Mouse (Mus musculus) forebrain, embryonic 15.5 days (tissue): Measurements from ENCODE around the gene Alcam. TPM values are rescaled to one million over a fixed set of nuclear protein-coding genes. Genes with fewer than 3 reads are reported as not detected.

Source experiments
- ATAC-seq: fragments of 200-750 bp; cut with Nextera tagmentation; replicated peaks from 2 replicates; pipeline ENCODE4 v1.8.0; 2017; ENCODE audit warnings: mild to moderate bottlenecking, moderate TSS enrichment, moderate library complexity
- H3K27ac ChIP-seq: fragments of 300-500 bp; sonication (generic); replicated peaks from 2 replicates; pipeline ENCODE4 v1.5.1; 2015; ENCODE audit warnings: mild to moderate bottlenecking, inconsistent platforms
- H3K27me3 ChIP-seq: fragments of 300-500 bp; sonication (generic); 2 replicates; pipeline ENCODE4 v1.6.1; 2015; ENCODE audit warnings: inconsistent platforms
- H3K36me3 ChIP-seq: fragments of 300-500 bp; sonication (generic); 2 replicates; pipeline ENCODE4 v1.6.1; 2015; ENCODE audit warnings: mild to moderate bottlenecking, inconsistent platforms
- H3K4me1 ChIP-seq: fragments of 300-500 bp; sonication (generic); 2 replicates; pipeline ENCODE4 v1.6.1; 2015; ENCODE audit warnings: inconsistent platforms
- H3K4me2 ChIP-seq: fragments of 300-500 bp; sonication (generic); replicated peaks from 2 replicates; pipeline ENCODE4 v1.6.1; 2015; ENCODE audit warnings: mild to moderate bottlenecking, inconsistent platforms
- H3K4me3 ChIP-seq: fragments of 300-500 bp; sonication (generic); 2 replicates; pipeline ENCODE4 v1.5.1; 2015; ENCODE audit warnings: mild to moderate bottlenecking, inconsistent platforms
- H3K9ac ChIP-seq: fragments of 300-500 bp; sonication (generic); replicated peaks from 2 replicates; pipeline ENCODE4 v1.6.1; 2015; ENCODE audit warnings: mild to moderate bottlenecking, inconsistent platforms
- H3K9me3 ChIP-seq: fragments of 300-500 bp; sonication (generic); 2 replicates; pipeline ENCODE4 v1.6.1; 2016; ENCODE audit warnings: inconsistent platforms
- WGBS: fragments of 180-500 bp; shearing (Covaris S2); methylation state at CpG from one replicate; pipeline ENCODE4 v1.1.7; 2015; ENCODE audit warnings: mixed read lengths; 5-methylcytosine and 5-hydroxymethylcytosine counted together
- polyA plus RNA-seq: library from polyadenylated mRNA; unstranded; fragments of >200 nt; fragmentation: Nextera tagmentation; extraction: Ambion mirVana; gene quantifications from 2 replicates; pipeline ENCODE4 v1.2.1, GENCODE M21; 2015

Alcam gene
- polyA plus RNA-seq, 1 experiment from 2014 or later = 22.5 TPM

GRCm38 (mm10) chr16:52399112-52399511 lies 54.8 kb downstream of the Alcam start:
- Histone ChIP-seq H3K36me3 (no peaks in the 10 kb centered on the region), H3K4me1 (no peaks in the 10 kb centered on the region), H3K4me2 (no peak overlapping the region), H3K4me3 (no peak overlapping the region), H3K27ac (no peak overlapping the region), H3K9me3 (no peaks in the 10 kb centered on the region), H3K27me3 (no peaks in the 10 kb centered on the region), H3K9ac (no peak overlapping the region)
- 84% methylated on average over 3 of the region's 3 CpGs for WGBS
- no peak for ATAC-seq

- H3K27me3 ChIP-seq = no peaks in the 10 kb centered on the region
- H3K4me2 ChIP-seq = no peak overlapping the region
- H3K9ac ChIP-seq = no peak overlapping the region
- peak; percentile 81 for ATAC-seq
- H3K27ac ChIP-seq = no peak overlapping the region
- no peaks in the 10 kb centered on the region for H3K9me3 ChIP-seq
- no peak overlapping the region for H3K4me3 ChIP-seq
- peaks cover 16% of the 10 kb centered on the region for H3K4me1 ChIP-seq
- no peaks in the 10 kb centered on the region for H3K36me3 ChIP-seq
- 14% methylated on average over 5 of the region's 5 CpGs for WGBS
These were observed 67.0 kb downstream of the Alcam start for GRCm38 (mm10) chr16:52386781-52387300.

- H3K4me2 ChIP-seq = no peak overlapping the region
- ATAC-seq = no peak
- H3K27me3 ChIP-seq = no peaks in the 10 kb centered on the region
- no peaks in the 10 kb centered on the region for H3K36me3 ChIP-seq
- H3K4me1 ChIP-seq = peaks cover 16% of the 10 kb centered on the region
- 49% methylated on average over 13 of the region's 13 CpGs for WGBS
- no peaks in the 10 kb centered on the region; the same call in 1 of the 2 replicates for H3K9me3 ChIP-seq
- no peak overlapping the region for H3K27ac ChIP-seq
- H3K4me3 ChIP-seq = no peak overlapping the region
- H3K9ac ChIP-seq = no peak overlapping the region
These were observed 70.3 kb downstream of the Alcam start for GRCm38 (mm10) chr16:52383456-52384185.

- H3K36me3 ChIP-seq = no peaks in the 10 kb centered on the region
- H3K27ac ChIP-seq = no peak overlapping the region
- H3K4me1 ChIP-seq = peaks cover 3% of the 10 kb centered on the region; the same call in 1 of the 2 replicates
- no peaks in the 10 kb centered on the region; the same call in 1 of the 2 replicates for H3K9me3 ChIP-seq
- WGBS = 72% methylated on average over 7 of the region's 7 CpGs
- H3K4me2 ChIP-seq = no peak overlapping the region
- ATAC-seq = no peak
- no peak overlapping the region for H3K4me3 ChIP-seq
- no peak overlapping the region for H3K9ac ChIP-seq
- H3K27me3 ChIP-seq = no peaks in the 10 kb centered on the region
These were observed 74.9 kb downstream of the Alcam start for GRCm38 (mm10) chr16:52378811-52379597.

- Histone ChIP-seq H3K4me2 (no peak overlapping the region), H3K36me3 (no peaks in the 10 kb centered on the region), H3K4me3 (no peak overlapping the region), H3K4me1 (no peaks in the 10 kb centered on the region), H3K9me3 (no peaks in the 10 kb centered on the region; the same call in 1 of the 2 replicates), H3K9ac (no peak overlapping the region), H3K27ac (no peak overlapping the region), H3K27me3 (no peaks in the 10 kb centered on the region)
- WGBS = 93% methylated on average over 2 of the region's 2 CpGs
- no peak for ATAC-seq
These were observed 77.0 kb downstream of the Alcam start for GRCm38 (mm10) chr16:52376827-52377226.

- WGBS = 86% methylated on average over 2 of the region's 2 CpGs
- no peaks in the 10 kb centered on the region for H3K9me3 ChIP-seq
These were observed 81.9 kb downstream of the Alcam start for GRCm38 (mm10) chr16:52371956-52372355.

GRCm38 (mm10) chr16:52368521-52368920 lies 85.4 kb downstream of the Alcam start:
- no peak overlapping the region for H3K4me2 ChIP-seq
- H3K4me1 ChIP-seq = peaks cover 7% of the 10 kb centered on the region
- no peaks in the 10 kb centered on the region for H3K9me3 ChIP-seq
- H3K4me3 ChIP-seq = no peak overlapping the region
- ATAC-seq = no peak
- H3K27me3 ChIP-seq = no peaks in the 10 kb centered on the region
- no peak overlapping the region for H3K9ac ChIP-seq
- H3K27ac ChIP-seq = no peak overlapping the region
- 97% methylated on average over 5 of the region's 5 CpGs for WGBS
- H3K36me3 ChIP-seq = no peaks in the 10 kb centered on the region

More at GRCm38 (mm10) chr16:52371956-52372355, 81.9 kb downstream of the Alcam start:
- no peak overlapping the region for H3K4me3 ChIP-seq
- no peaks in the 10 kb centered on the region for H3K27me3 ChIP-seq
- ATAC-seq = no peak
- H3K4me2 ChIP-seq = no peak overlapping the region
- H3K27ac ChIP-seq = no peak overlapping the region
- H3K9ac ChIP-seq = no peak overlapping the region
- H3K4me1 ChIP-seq = no peaks in the 10 kb centered on the region
- H3K36me3 ChIP-seq = no peaks in the 10 kb centered on the region

- 93% methylated on average over 4 of the region's 4 CpGs for WGBS
- Histone ChIP-seq H3K36me3 (no peaks in the 10 kb centered on the region), H3K27me3 (no peaks in the 10 kb centered on the region)
These were observed 87.0 kb downstream of the Alcam start for GRCm38 (mm10) chr16:52366915-52367314.

GRCm38 (mm10) chr16:52363944-52364511 lies 89.8 kb downstream of the Alcam start:
- Histone ChIP-seq H3K27ac (peak overlapping the region; percentile 52), H3K36me3 (no peaks in the 10 kb centered on the region), H3K27me3 (no peaks in the 10 kb centered on the region), H3K9ac (no peak overlapping the region), H3K4me3 (no peak overlapping the region), H3K9me3 (no peaks in the 10 kb centered on the region), H3K4me2 (no peak overlapping the region), H3K4me1 (peaks cover 12% of the 10 kb centered on the region)
- peak; percentile 95 for ATAC-seq
- WGBS = 29% methylated on average over 4 of the region's 4 CpGs

More at GRCm38 (mm10) chr16:52366915-52367314, 87.0 kb downstream of the Alcam start:
- no peaks in the 10 kb centered on the region for H3K9me3 ChIP-seq
- peaks cover 12% of the 10 kb centered on the region for H3K4me1 ChIP-seq
- H3K4me3 ChIP-seq = no peak overlapping the region
- H3K4me2 ChIP-seq = no peak overlapping the region
- no peak overlapping the region for H3K9ac ChIP-seq
- H3K27ac ChIP-seq = no peak overlapping the region
- ATAC-seq = no peak

GRCm38 (mm10) chr16:52343467-52344033 lies 110.3 kb downstream of the Alcam start:
- no peak for ATAC-seq
- H3K9ac ChIP-seq = no peak overlapping the region
- WGBS = 85% methylated on average over 2 of the region's 2 CpGs
- H3K4me2 ChIP-seq = no peak overlapping the region
- H3K27ac ChIP-seq = no peak overlapping the region
- H3K9me3 ChIP-seq = no peaks in the 10 kb centered on the region
- no peak overlapping the region for H3K4me3 ChIP-seq
- no peaks in the 10 kb centered on the region for H3K27me3 ChIP-seq
- no peaks in the 10 kb centered on the region for H3K36me3 ChIP-seq
- no peaks in the 10 kb centered on the region for H3K4me1 ChIP-seq

GRCm38 (mm10) chr16:52342694-52343466 lies 111.0 kb downstream of the Alcam start:
- Histone ChIP-seq H3K4me1 (no peaks in the 10 kb centered on the region), H3K9me3 (no peaks in the 10 kb centered on the region), H3K27ac (no peak overlapping the region), H3K9ac (no peak overlapping the region), H3K4me2 (no peak overlapping the region), H3K27me3 (no peaks in the 10 kb centered on the region), H3K36me3 (no peaks in the 10 kb centered on the region), H3K4me3 (no peak overlapping the region)
- 89% methylated on average over 8 of the region's 8 CpGs for WGBS
- no peak for ATAC-seq
